In genomic region chr1:106171241-106172220, GRCm38 (mm10) we compare ENCODE assay signal across 8 mouse cellular contexts. TPM values are rescaled to one million over a fixed set of nuclear protein-coding genes. Genes with fewer than 3 reads are reported as not detected.
DNase-seq lines count a peak whose midpoint lies in the region; ATAC-seq and TF ChIP-seq lines count a peak whose summit lies in the region.

Phlpp1 (plus strand) TSS chr1:106171752.

- H3K27me3 ChIP-seq in embryonic facial prominence, embryonic 14.5 days (replicated peaks; ENCODE audit: control insufficient read depth, insufficient read depth, low read length): no peaks in the 10 kb centered on the region
- no peaks in the 10 kb centered on the region for H3K27me3 ChIP-seq in heart, adult 2 months (ENCODE audit: control insufficient read depth, insufficient read depth, low read length)
- H3K27me3 ChIP-seq in limb, embryonic 13.5 days: no peaks in the 10 kb centered on the region
- H3K27me3 ChIP-seq in midbrain, embryonic 16.5 days (ENCODE audit: control insufficient read depth, insufficient read depth, low read depth, low read length): no peaks in the 10 kb centered on the region

- H3K36me3 ChIP-seq in embryonic facial prominence, embryonic 14.5 days (ENCODE audit: control insufficient read depth, insufficient read depth, low read length): no peaks in the 10 kb centered on the region
- H3K36me3 ChIP-seq in heart, adult 2 months (ENCODE audit: control insufficient read depth, insufficient read depth, low read length): peaks cover 12% of the 10 kb centered on the region
- H3K36me3 ChIP-seq in limb, embryonic 13.5 days: no peaks in the 10 kb centered on the region
- no peaks in the 10 kb centered on the region for H3K36me3 ChIP-seq in midbrain, embryonic 16.5 days (ENCODE audit: control insufficient read depth, insufficient read depth, low read length)

- peaks cover 8% of the 10 kb centered on the region for H3K79me2 ChIP-seq in heart, adult 2 months (replicated peaks; ENCODE audit: control insufficient read depth, insufficient read depth, low read length)

- H3K4me2 ChIP-seq in embryonic facial prominence, embryonic 14.5 days (ENCODE audit: low read depth, low read length): peak within 1 kb of the TSS; percentile 72
- H3K4me2 ChIP-seq in limb, embryonic 13.5 days (replicated peaks): peak within 1 kb of the TSS; percentile 82
- peak within 1 kb of the TSS; percentile 89 for H3K4me2 ChIP-seq in midbrain, embryonic 16.5 days (ENCODE audit: low read length)

- H3K4me3 ChIP-seq in embryonic facial prominence, embryonic 14.5 days (ENCODE audit: low read depth, low read length): peak within 1 kb of the TSS; percentile 83
- peak within 1 kb of the TSS; percentile 85 for H3K4me3 ChIP-seq in heart, adult 2 months
- H3K4me3 ChIP-seq in limb, embryonic 13.5 days: peak within 1 kb of the TSS; percentile 88
- peak within 1 kb of the TSS; percentile 98 for H3K4me3 ChIP-seq in midbrain, embryonic 16.5 days (ENCODE audit: low read depth, low read length)

- DNase-seq in 3T3-L1 (ENCODE audit: low read depth, low spot score): peak; percentile 100
- DNase-seq in adrenal gland, postnatal 4 days (ENCODE audit: low spot score in 2 of 2): peak; percentile 94 to 99
- peak; percentile 100 for DNase-seq in embryonic facial prominence, embryonic 14.5 days (ENCODE audit: low spot score)
- DNase-seq in heart, adult 2 months: peak; percentile 99 to 100
- peak; percentile 100 for DNase-seq in kidney, adult 8-10 months
- DNase-seq in spleen, postnatal 10 days (ENCODE audit: low spot score in 2 of 2): peak; percentile 97 to 100

- WGBS in embryonic facial prominence, embryonic 14.5 days: under 1% methylated on average over 20 of the region's 113 CpGs
- 5% methylated on average over 113 of the region's 113 CpGs for WGBS in heart, adult 2 months
- 0% methylated on average over 82 of the region's 113 CpGs for WGBS in limb, embryonic 13.5 days
- under 1% methylated on average over 89 of the region's 113 CpGs for WGBS in midbrain, embryonic 16.5 days

- peak; percentile 87 for TF ChIP-seq CTCF in heart, adult 2 months (IDR thresholded peaks at IDR 0.05)

- peak; percentile 65; the same call in 1 of the 2 replicates for TF ChIP-seq EP300 in heart, adult 2 months (IDR thresholded peaks at IDR 0.05; ENCODE audit: insufficient read depth, low read depth, low read length)

- no peaks in the 10 kb centered on the region for H3K9me3 ChIP-seq in embryonic facial prominence, embryonic 14.5 days (ENCODE audit: control insufficient read depth, low read length)
- no peaks in the 10 kb centered on the region for H3K9me3 ChIP-seq in limb, embryonic 13.5 days
- H3K9me3 ChIP-seq in midbrain, embryonic 16.5 days (replicated peaks; ENCODE audit: control insufficient read depth, low read length, poor library complexity, severe bottlenecking): no peaks in the 10 kb centered on the region

- H3K4me1 ChIP-seq in embryonic facial prominence, embryonic 14.5 days (ENCODE audit: control insufficient read depth, insufficient read depth, low read length): peaks cover 13% of the 10 kb centered on the region
- H3K4me1 ChIP-seq in heart, adult 2 months (ENCODE audit: control insufficient read depth, insufficient read depth, low read length): peaks cover 1% of the 10 kb centered on the region; the same call in 1 of the 2 replicates
- H3K4me1 ChIP-seq in limb, embryonic 13.5 days: peaks cover 33% of the 10 kb centered on the region
- H3K4me1 ChIP-seq in midbrain, embryonic 16.5 days (ENCODE audit: control insufficient read depth, insufficient read depth, low read length): peaks cover 30% of the 10 kb centered on the region

- peak; percentile 45; the same call in 1 of the 2 replicates for TF ChIP-seq POLR2A in heart, adult 2 months (IDR thresholded peaks at IDR 0.05; ENCODE audit: insufficient read depth, low read depth, low read length)

- intact Hi-C loops in heart, adult 2 months (cut with DNase I): loop anchor here (2.0 to 10.0 kb wide), 10 partner anchors 27 to 225 kb away; partner anchors contain the start of gene Zcchc2

- H3K9ac ChIP-seq in embryonic facial prominence, embryonic 14.5 days (ENCODE audit: low read depth, low read length): peak within 1 kb of the TSS; percentile 87
- peak within 1 kb of the TSS; percentile 98 for H3K9ac ChIP-seq in heart, adult 2 months (ENCODE audit: low read depth, low read length)
- peak within 1 kb of the TSS; percentile 88 for H3K9ac ChIP-seq in limb, embryonic 13.5 days
- peak within 1 kb of the TSS; percentile 95 for H3K9ac ChIP-seq in midbrain, embryonic 16.5 days (ENCODE audit: low read depth, low read length)

- peak; percentile 98 for ATAC-seq in embryonic facial prominence, embryonic 14.5 days (ENCODE audit: low read depth)
- ATAC-seq in limb, embryonic 13.5 days (ENCODE audit: low FRiP score, low read depth): peak; percentile 99
- peak; percentile 99 for ATAC-seq in midbrain, embryonic 16.5 days

- peak within 1 kb of the TSS; percentile 90 for H3K27ac ChIP-seq in embryonic facial prominence, embryonic 14.5 days (replicated peaks; ENCODE audit: low read depth, low read length)
- peak within 1 kb of the TSS; percentile 93 for H3K27ac ChIP-seq in heart, adult 2 months
- H3K27ac ChIP-seq in limb, embryonic 13.5 days: peak within 1 kb of the TSS; percentile 78
- H3K27ac ChIP-seq in midbrain, embryonic 16.5 days (ENCODE audit: low read length): peak within 1 kb of the TSS; percentile 97

RNA-seq across cellular contexts. Expression of gene Phlpp1, which starts in this region (rescaled TPM):
- 10 to 100 TPM; 18.6 to 19.4 TPM for total RNA-seq in adrenal gland, postnatal 4 days (2021)
- 5.1 and 5.2 TPM in 2 replicates for polyA plus RNA-seq in embryonic facial prominence, embryonic 14.5 days (2014; fragmentation: Nextera tagmentation; extraction: Ambion mirVana)
- total RNA-seq in heart, adult 2 months (2021): 10 to 100 TPM; 16.3 to 17.2 TPM
- 9.6 and 15.6 TPM in 2 replicates for polyA plus RNA-seq in heart, adult 2 months (2012; rRNA removed)
- 3.7 and 4.3 TPM in 2 replicates for polyA plus RNA-seq in limb, embryonic 13.5 days (2015; fragmentation: Nextera tagmentation; extraction: Ambion mirVana)
- 7.1 TPM in 2 replicates for polyA plus RNA-seq in midbrain, embryonic 16.5 days (2015; fragmentation: Nextera tagmentation; extraction: Ambion mirVana)

Comparison
In these comparisons a context has a peak if more than half of its experiments do, and no peak if none do; other contexts are left out.
1. Peak in every context shown above with its lines: DNase-seq, ATAC-seq, H3K4me3 ChIP-seq and H3K27ac ChIP-seq.